ENCODE assay signal across 21 mouse cellular contexts in genomic region chr7:15881388-15881787, GRCm38 (mm10). TPM values are rescaled to one million over a fixed set of nuclear protein-coding genes. Genes with fewer than 3 reads are reported as not detected.
A peak's percentile ranks its signal among the peaks of the same experiment; 100 is the strongest.
DNase-seq lines count a peak whose midpoint lies in the region; ATAC-seq and TF ChIP-seq lines count a peak whose summit lies in the region.
"Had no signal": no experiment of that assay in that cellular context is flagged by ENCODE, and none has a peak within 500 bp of the region (broad histone marks: within the 10 kb centered on the region; RNA-seq: fewer than 3 reads in every experiment).

No protein-coding gene starts in this region.

- no peak for TF ChIP-seq CTCF in gastrocnemius, adult 2 months (IDR thresholded peaks at IDR 0.05)
- no peak for TF ChIP-seq CTCF in layer of hippocampus, adult 2 months (conservative IDR thresholded peaks at IDR 0.05)

- no peaks in the 10 kb centered on the region for H3K27me3 ChIP-seq in hindbrain, embryonic 11.5 days (ENCODE audit: control insufficient read depth, insufficient read depth, low read length)
- no peaks in the 10 kb centered on the region for H3K27me3 ChIP-seq in hindbrain, embryonic 14.5 days (ENCODE audit: control insufficient read depth, insufficient read depth, low read length)
- no peaks in the 10 kb centered on the region for H3K27me3 ChIP-seq in embryonic facial prominence, embryonic 14.5 days (replicated peaks; ENCODE audit: control insufficient read depth, insufficient read depth, low read length)
- H3K27me3 ChIP-seq: embryonic facial prominence, embryonic 13.5 days had no signal

- H3K4me3 ChIP-seq in hindbrain, embryonic 11.5 days (ENCODE audit: low read depth, low read length), result no peak overlapping the region
- no peak overlapping the region for H3K4me3 ChIP-seq in hindbrain, embryonic 14.5 days (replicated peaks; ENCODE audit: low read length)
- H3K4me3 ChIP-seq in embryonic facial prominence, embryonic 14.5 days (ENCODE audit: low read depth, low read length), result no peak overlapping the region
- H3K4me3 ChIP-seq in gastrocnemius, adult 2 months, result no peak overlapping the region
- no peak overlapping the region for H3K4me3 ChIP-seq in layer of hippocampus, adult 2 months
- H3K4me3 ChIP-seq: embryonic facial prominence, embryonic 13.5 days had no signal

- H3K9me3 ChIP-seq in hindbrain, embryonic 11.5 days (ENCODE audit: control insufficient read depth, low read length), result no peaks in the 10 kb centered on the region
- no peaks in the 10 kb centered on the region for H3K9me3 ChIP-seq in hindbrain, embryonic 14.5 days (ENCODE audit: control insufficient read depth, low read length)
- H3K9me3 ChIP-seq in embryonic facial prominence, embryonic 14.5 days (ENCODE audit: control insufficient read depth, low read length), result no peaks in the 10 kb centered on the region
- H3K9me3 ChIP-seq: embryonic facial prominence, embryonic 13.5 days had no signal

- no peak overlapping the region for H3K9ac ChIP-seq in hindbrain, embryonic 11.5 days (ENCODE audit: low read depth, low read length)
- H3K9ac ChIP-seq in hindbrain, embryonic 14.5 days, result no peak overlapping the region
- no peak overlapping the region for H3K9ac ChIP-seq in embryonic facial prominence, embryonic 14.5 days (ENCODE audit: low read depth, low read length)
- H3K9ac ChIP-seq: embryonic facial prominence, embryonic 13.5 days; lung, embryonic 14.5 days had no signal

- H3K4me1 ChIP-seq in hindbrain, embryonic 11.5 days (replicated peaks; ENCODE audit: control insufficient read depth, insufficient read depth, low read length), result no peaks in the 10 kb centered on the region
- no peaks in the 10 kb centered on the region for H3K4me1 ChIP-seq in hindbrain, embryonic 14.5 days (replicated peaks; ENCODE audit: control insufficient read depth, insufficient read depth, low read length)
- no peaks in the 10 kb centered on the region for H3K4me1 ChIP-seq in embryonic facial prominence, embryonic 14.5 days (ENCODE audit: control insufficient read depth, insufficient read depth, low read length)
- H3K4me1 ChIP-seq: embryonic facial prominence, embryonic 13.5 days had no signal

- H3K27ac ChIP-seq in hindbrain, embryonic 11.5 days (ENCODE audit: low read depth, low read length), result no peak overlapping the region
- H3K27ac ChIP-seq in hindbrain, embryonic 14.5 days, result no peak overlapping the region
- H3K27ac ChIP-seq in embryonic facial prominence, embryonic 14.5 days (replicated peaks; ENCODE audit: low read depth, low read length), result no peak overlapping the region
- no peak overlapping the region for H3K27ac ChIP-seq in gastrocnemius, adult 2 months
- H3K27ac ChIP-seq in layer of hippocampus, adult 2 months, result no peak overlapping the region
- H3K27ac ChIP-seq: embryonic facial prominence, embryonic 13.5 days; macrophage had no signal

- H3K4me2 ChIP-seq in hindbrain, embryonic 11.5 days (replicated peaks; ENCODE audit: low read depth, low read length), result no peak overlapping the region
- no peak overlapping the region for H3K4me2 ChIP-seq in hindbrain, embryonic 14.5 days (replicated peaks)
- H3K4me2 ChIP-seq in embryonic facial prominence, embryonic 14.5 days (ENCODE audit: low read depth, low read length), result no peak overlapping the region
- H3K4me2 ChIP-seq: embryonic facial prominence, embryonic 13.5 days; heart, embryonic 11.5 days; liver, embryonic 11.5 days; lung, embryonic 14.5 days had no signal

- DNase-seq in hindbrain, embryonic 11.5 days (ENCODE audit: low spot score), result peak; percentile 6
- DNase-seq in hindbrain, embryonic 14.5 days (ENCODE audit: low spot score), result no peak
- peak; percentile 34 for DNase-seq in embryo, embryonic 10.5 days (ENCODE audit: low spot score)
- peak; percentile 9 for DNase-seq in embryonic facial prominence, embryonic 14.5 days (ENCODE audit: low spot score)
- peak; percentile 89 for DNase-seq in retina, adult 2 months (ENCODE audit: low read depth, low spot score)
- no peak for DNase-seq in gastrocnemius, adult 2 months
- DNase-seq in layer of hippocampus, adult 2 months (ENCODE audit: low spot score in 2 of 2), result no peak
- DNase-seq: adrenal gland, adult 8-10 months; cerebellum, adult 9-10 months; gastrocnemius, postnatal 25 days; kidney, postnatal 25 days; left cerebral cortex, postnatal 4 days; lung, embryonic 14.5 days; right cerebral cortex, postnatal 4 days had no signal

- intact Hi-C loops in gastrocnemius, adult 2 months (cut with DNase I), result no loop called here

- peak; percentile 56; the same call in 1 of the 2 replicates for ATAC-seq in hindbrain, embryonic 11.5 days (ENCODE audit: low FRiP score)
- ATAC-seq in hindbrain, embryonic 14.5 days (ENCODE audit: low FRiP score), result no peak
- ATAC-seq in embryonic facial prominence, embryonic 14.5 days (ENCODE audit: low read depth), result peak; percentile 47; the same call in 1 of the 2 replicates
- ATAC-seq: intestine, embryonic 16.5 days had no signal

- H3K36me3 ChIP-seq in hindbrain, embryonic 11.5 days (ENCODE audit: control insufficient read depth, insufficient read depth, low read length), result no peaks in the 10 kb centered on the region
- H3K36me3 ChIP-seq in hindbrain, embryonic 14.5 days (replicated peaks; ENCODE audit: control insufficient read depth, insufficient read depth), result no peaks in the 10 kb centered on the region
- no peaks in the 10 kb centered on the region for H3K36me3 ChIP-seq in embryonic facial prominence, embryonic 14.5 days (ENCODE audit: control insufficient read depth, insufficient read depth, low read length)
- H3K36me3 ChIP-seq: embryonic facial prominence, embryonic 13.5 days had no signal

- WGBS in hindbrain, embryonic 11.5 days, result 14% methylated on average over 7 of the region's 7 CpGs
- 8% methylated on average over 7 of the region's 7 CpGs for WGBS in hindbrain, embryonic 14.5 days
- WGBS in embryonic facial prominence, embryonic 14.5 days, result 11% methylated on average over 7 of the region's 7 CpGs

RNA-seq across cellular contexts. Expression of gene Crxos, which starts 1.0 kb away (rescaled TPM):
- not detected in 2 replicates for polyA plus RNA-seq in hindbrain, embryonic 11.5 days (2014; fragmentation: Nextera tagmentation; extraction: Ambion mirVana)
- polyA plus RNA-seq in hindbrain, embryonic 14.5 days (2014; fragmentation: Nextera tagmentation; extraction: Ambion mirVana), result 0.41 TPM in 1 of 2 replicates, not detected in the other
- not detected in 2 replicates for polyA plus RNA-seq in embryonic facial prominence, embryonic 14.5 days (2014; fragmentation: Nextera tagmentation; extraction: Ambion mirVana)
- total RNA-seq in gastrocnemius, adult 2 months (2021), result not detected
- total RNA-seq in layer of hippocampus, adult 2 months (2021), result not detected
- total RNA-seq: adrenal gland, adult 8-10 months; gastrocnemius, postnatal 25 days; heart, postnatal 25 days; left cerebral cortex, postnatal 4 days had no signal
- polyA plus RNA-seq: embryonic facial prominence, embryonic 13.5 days; heart, embryonic 11.5 days; intestine, embryonic 16.5 days; liver, embryonic 11.5 days; lung, embryonic 14.5 days; macrophage had no signal

RNA-seq across cellular contexts. Expression of gene Crx, which starts 1.6 kb away (rescaled TPM):
- polyA plus RNA-seq in hindbrain, embryonic 11.5 days (2014; fragmentation: Nextera tagmentation; extraction: Ambion mirVana), result not detected in 2 replicates
- polyA plus RNA-seq in hindbrain, embryonic 14.5 days (2014; fragmentation: Nextera tagmentation; extraction: Ambion mirVana), result not detected in 2 replicates
- not detected in 2 replicates for polyA plus RNA-seq in embryonic facial prominence, embryonic 14.5 days (2014; fragmentation: Nextera tagmentation; extraction: Ambion mirVana)
- not detected for total RNA-seq in gastrocnemius, adult 2 months (2021)
- not detected for total RNA-seq in layer of hippocampus, adult 2 months (2021)
- total RNA-seq: adrenal gland, adult 8-10 months; ES-E14; gastrocnemius, postnatal 25 days; heart, postnatal 25 days; left cerebral cortex, postnatal 4 days had no signal
- polyA plus RNA-seq: embryonic facial prominence, embryonic 13.5 days; heart, embryonic 11.5 days; intestine, embryonic 16.5 days; liver, embryonic 11.5 days; lung, embryonic 14.5 days; macrophage had no signal

RNA-seq across cellular contexts. Expression of gene Selenow, which starts 40.8 kb away (rescaled TPM):
- 988 and 1,001 TPM in 2 replicates for polyA plus RNA-seq in hindbrain, embryonic 11.5 days (2014; fragmentation: Nextera tagmentation; extraction: Ambion mirVana)
- polyA plus RNA-seq in hindbrain, embryonic 14.5 days (2014; fragmentation: Nextera tagmentation; extraction: Ambion mirVana), result 1,554 and 1,615 TPM in 2 replicates
- 1,004 and 1,082 TPM in 2 replicates for polyA plus RNA-seq in embryonic facial prominence, embryonic 14.5 days (2014; fragmentation: Nextera tagmentation; extraction: Ambion mirVana)
- 1,000 to 10,000 TPM; 1,391 to 1,893 TPM for total RNA-seq in gastrocnemius, adult 2 months (2021)
- 1,000 to 10,000 TPM; 1,462 to 1,494 TPM for total RNA-seq in layer of hippocampus, adult 2 months (2021)

RNA-seq across cellular contexts. Expression of gene Obox6, which starts 41.9 kb away (rescaled TPM):
- polyA plus RNA-seq in hindbrain, embryonic 11.5 days (2014; fragmentation: Nextera tagmentation; extraction: Ambion mirVana), result not detected in 2 replicates
- polyA plus RNA-seq in hindbrain, embryonic 14.5 days (2014; fragmentation: Nextera tagmentation; extraction: Ambion mirVana), result not detected in 2 replicates
- polyA plus RNA-seq in embryonic facial prominence, embryonic 14.5 days (2014; fragmentation: Nextera tagmentation; extraction: Ambion mirVana), result not detected in 2 replicates
- total RNA-seq in gastrocnemius, adult 2 months (2021), result not detected
- not detected for total RNA-seq in layer of hippocampus, adult 2 months (2021)
- total RNA-seq: adrenal gland, adult 8-10 months; gastrocnemius, postnatal 25 days; heart, postnatal 25 days; left cerebral cortex, postnatal 4 days had no signal
- polyA plus RNA-seq: embryonic facial prominence, embryonic 13.5 days; heart, embryonic 11.5 days; intestine, embryonic 16.5 days; liver, embryonic 11.5 days; lung, embryonic 14.5 days; macrophage had no signal

Comparison
In these comparisons a context has a peak if more than half of its experiments do, and no peak if none do; other contexts are left out.
1. DNase-seq: peak in hindbrain, embryonic 11.5 days (single experiment), embryo, embryonic 10.5 days (single experiment), embryonic facial prominence, embryonic 14.5 days (single experiment) and retina, adult 2 months (single experiment); none in hindbrain, embryonic 14.5 days (single experiment), gastrocnemius, adult 2 months (single experiment) and layer of hippocampus, adult 2 months (0 of 2).